Mouse (Mus musculus): ENCODE data around the gene U2af2. TPM values are rescaled to one million over a fixed set of nuclear protein-coding genes. Genes with fewer than 3 reads are reported as not detected.
A peak's percentile ranks its signal among the peaks of the same experiment; 100 is the strongest.

The U2af2 gene
- polyA plus RNA-seq (2012; rRNA removed): 437 and 438 TPM in 2 replicates

DNA sequence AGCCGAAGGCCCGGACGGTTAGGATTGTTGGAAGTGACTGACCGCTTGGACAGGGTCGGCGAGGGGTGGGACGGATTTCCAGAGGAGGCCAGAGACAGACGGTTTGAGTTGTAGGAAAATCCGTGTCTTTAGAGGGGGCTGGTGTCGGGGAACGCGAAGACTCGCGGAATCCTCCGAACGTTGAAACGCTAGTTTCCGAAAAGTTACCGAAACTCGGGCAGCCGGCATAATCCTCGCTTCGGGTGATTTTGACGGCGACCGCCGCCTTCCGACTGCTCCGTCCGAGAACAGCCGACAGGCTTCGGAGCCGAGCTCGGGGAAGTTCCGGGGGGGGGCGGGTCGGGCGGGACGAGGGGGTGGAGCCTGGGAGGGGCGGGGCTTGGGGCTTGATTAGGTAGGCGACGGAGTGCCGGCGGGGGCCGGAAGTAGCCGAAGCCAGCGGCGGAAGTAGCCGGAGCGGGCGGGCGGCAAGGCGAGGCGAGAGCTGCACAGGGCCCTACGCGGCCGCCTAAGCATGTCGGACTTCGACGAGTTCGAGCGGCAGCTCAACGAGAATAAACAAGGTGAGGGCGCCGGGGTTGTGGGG is at the start of gene U2af2:
TSS of gene U2af2 (plus strand) at position 370 of the 586 bp plus-strand sequence.
- no peak for TF ChIP-seq CTCF (IDR thresholded peaks at IDR 0.05; ENCODE audit: borderline replicate concordance, control insufficient read depth, extremely low read depth, insufficient read depth, low read length, poor library complexity)
- TF ChIP-seq POLR2A (IDR thresholded peaks at IDR 0.05; ENCODE audit: control insufficient read depth, extremely low read depth, insufficient read depth, low read length, poor library complexity): peak; percentile 84
- WGBS: under 1% methylated on average over 65 of the region's 65 CpGs
- peaks cover 4% of the 10 kb centered on the region; the same call in 1 of the 2 replicates for H3K27me3 ChIP-seq (ENCODE audit: control insufficient read depth, insufficient read depth, low read length)
- H3K4me1 ChIP-seq (replicated peaks; ENCODE audit: control insufficient read depth, insufficient read depth, low read length): peaks cover 15% of the 10 kb centered on the region
- H3K27ac ChIP-seq (ENCODE audit: control insufficient read depth, insufficient read depth, low read length): peak within 1 kb of the TSS; percentile 97
- H3K36me3 ChIP-seq (ENCODE audit: control insufficient read depth, insufficient read depth, low read length): peaks cover 8% of the 10 kb centered on the region
- H3K4me3 ChIP-seq (ENCODE audit: control insufficient read depth, insufficient read depth, low read length): peak within 1 kb of the TSS; percentile 85
- DNase-seq: peak; percentile 95

DNA sequence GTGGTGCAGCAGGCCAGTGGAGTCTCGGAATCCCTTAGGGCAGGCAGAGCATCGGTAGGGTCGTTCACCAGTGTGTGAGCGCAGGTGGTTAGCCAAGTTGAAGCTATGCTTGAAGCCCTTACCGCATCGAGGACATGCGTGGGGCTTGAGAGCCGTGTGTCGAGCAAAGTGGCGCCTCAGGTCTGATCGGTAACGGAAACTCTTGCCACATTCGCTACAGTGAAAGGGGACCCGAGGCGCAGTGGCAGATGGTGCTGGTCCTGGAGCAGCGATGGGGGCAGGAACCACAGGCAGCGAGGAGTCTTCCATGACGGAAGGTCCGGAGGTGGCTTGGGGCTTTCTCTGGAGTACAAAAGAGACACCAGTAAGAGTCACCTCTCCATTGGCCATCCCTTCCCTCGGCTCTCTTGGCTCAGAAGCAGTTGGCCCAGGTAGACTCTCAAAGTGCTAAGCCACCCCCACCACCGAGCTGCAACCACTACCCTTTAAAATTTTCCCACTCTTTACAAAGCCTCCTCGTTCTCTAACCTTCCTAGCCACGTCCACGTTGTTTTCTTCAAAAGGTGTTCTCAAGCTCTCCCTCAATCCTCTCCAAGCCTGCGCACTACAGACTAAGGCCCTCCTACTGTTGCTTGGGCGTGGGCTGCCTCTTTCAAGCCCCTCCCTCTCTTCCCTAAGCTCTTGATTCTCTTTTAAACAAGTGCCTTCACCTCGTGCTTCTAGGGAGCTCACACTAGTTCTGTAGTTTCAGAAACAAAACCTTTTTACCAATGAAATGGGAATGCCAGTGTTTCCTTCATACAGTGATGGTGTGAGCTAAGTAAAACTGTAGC is 49.0 kb upstream of the U2af2 start:
- Histone ChIP-seq H3K36me3 (ENCODE audit: control insufficient read depth, insufficient read depth, low read length) (peaks cover 47% of the 10 kb centered on the region), H3K27me3 (ENCODE audit: control insufficient read depth, insufficient read depth, low read length) (no peaks in the 10 kb centered on the region; the same call in 1 of the 2 replicates), H3K4me1 (replicated peaks; ENCODE audit: control insufficient read depth, insufficient read depth, low read length) (no peaks in the 10 kb centered on the region), H3K27ac (ENCODE audit: control insufficient read depth, insufficient read depth, low read length) (no peak overlapping the region), H3K4me3 (ENCODE audit: control insufficient read depth, insufficient read depth, low read length) (no peak overlapping the region)
- no peak for DNase-seq
- TF ChIP-seq POLR2A (IDR thresholded peaks at IDR 0.05; ENCODE audit: control insufficient read depth, extremely low read depth, insufficient read depth, low read length, poor library complexity) (no peak), CTCF (IDR thresholded peaks at IDR 0.05; ENCODE audit: borderline replicate concordance, control insufficient read depth, extremely low read depth, insufficient read depth, low read length, poor library complexity) (no peak)
- 86% methylated on average over 27 of the region's 27 CpGs for WGBS

DNA sequence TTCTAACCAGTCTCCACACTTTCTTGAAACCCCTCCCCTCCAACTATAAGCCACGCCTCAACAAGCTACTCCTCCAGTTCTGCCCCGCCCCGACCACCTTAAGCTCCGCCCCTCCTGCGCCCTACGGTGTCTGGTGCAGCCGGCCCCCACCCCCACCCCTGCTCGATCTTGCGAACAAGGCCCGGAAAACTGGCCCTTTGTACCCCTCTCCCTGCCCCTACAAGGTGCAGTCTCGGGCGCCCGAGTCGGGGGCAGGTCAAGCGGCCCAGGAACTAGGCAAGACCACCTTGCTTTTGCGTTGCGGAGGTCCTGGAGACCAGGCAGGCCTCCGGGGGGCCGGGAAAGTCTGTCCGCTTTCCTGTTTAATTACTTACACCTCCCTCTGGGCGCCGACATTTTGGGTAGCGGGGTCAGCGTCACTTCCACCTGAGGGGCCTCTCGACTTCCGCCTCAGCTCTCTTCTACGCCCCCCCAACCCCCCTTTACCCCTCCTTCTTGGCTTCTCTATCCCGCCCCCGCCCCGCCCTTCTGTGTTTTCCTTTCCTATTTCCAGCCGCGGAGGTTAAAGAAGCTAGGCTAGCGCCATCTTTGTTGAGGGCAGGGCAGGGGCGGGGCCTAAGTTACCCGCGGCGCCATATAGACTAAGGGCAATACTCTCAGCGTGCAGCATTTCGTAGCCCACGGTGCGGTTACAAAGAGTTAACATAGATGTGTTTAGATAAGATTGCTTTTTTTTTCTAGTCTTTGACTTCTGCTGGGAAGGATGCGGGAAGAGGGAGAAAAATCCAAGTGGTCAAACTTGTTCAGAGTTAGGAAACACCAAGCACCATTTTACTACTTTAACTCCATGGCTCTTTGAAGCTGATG is 47.5 kb upstream of the U2af2 start, which contains the start of the genes Zfp524 and Fiz1:
TSS of gene Zfp524 (plus strand) at position 165 of the 867 bp plus-strand sequence.
TSS of gene Fiz1 (minus strand) at position 447 of the 867 bp plus-strand sequence.
- Histone ChIP-seq H3K4me3 (ENCODE audit: control insufficient read depth, insufficient read depth, low read length) (peak within 1 kb of the TSS; percentile 79), H3K27ac (ENCODE audit: control insufficient read depth, insufficient read depth, low read length) (peak within 1 kb of the TSS; percentile 96), H3K27me3 (ENCODE audit: control insufficient read depth, insufficient read depth, low read length) (no peaks in the 10 kb centered on the region; the same call in 1 of the 2 replicates), H3K4me1 (replicated peaks; ENCODE audit: control insufficient read depth, insufficient read depth, low read length) (0 out of 2 replicates have a peak, but pooled peaks cover under 1% of the 10 kb centered on the region), H3K36me3 (ENCODE audit: control insufficient read depth, insufficient read depth, low read length) (peaks cover 31% of the 10 kb centered on the region)
- under 1% methylated on average over 42 of the region's 42 CpGs for WGBS
- TF ChIP-seq POLR2A (IDR thresholded peaks at IDR 0.05; ENCODE audit: control insufficient read depth, extremely low read depth, insufficient read depth, low read length, poor library complexity): peak; percentile 47; the same call in 1 of the 2 replicates
- peak; percentile 13; the same call in 1 of the 2 replicates for TF ChIP-seq CTCF (IDR thresholded peaks at IDR 0.05; ENCODE audit: borderline replicate concordance, control insufficient read depth, extremely low read depth, insufficient read depth, low read length, poor library complexity)
- peak; percentile 97 for DNase-seq

DNA sequence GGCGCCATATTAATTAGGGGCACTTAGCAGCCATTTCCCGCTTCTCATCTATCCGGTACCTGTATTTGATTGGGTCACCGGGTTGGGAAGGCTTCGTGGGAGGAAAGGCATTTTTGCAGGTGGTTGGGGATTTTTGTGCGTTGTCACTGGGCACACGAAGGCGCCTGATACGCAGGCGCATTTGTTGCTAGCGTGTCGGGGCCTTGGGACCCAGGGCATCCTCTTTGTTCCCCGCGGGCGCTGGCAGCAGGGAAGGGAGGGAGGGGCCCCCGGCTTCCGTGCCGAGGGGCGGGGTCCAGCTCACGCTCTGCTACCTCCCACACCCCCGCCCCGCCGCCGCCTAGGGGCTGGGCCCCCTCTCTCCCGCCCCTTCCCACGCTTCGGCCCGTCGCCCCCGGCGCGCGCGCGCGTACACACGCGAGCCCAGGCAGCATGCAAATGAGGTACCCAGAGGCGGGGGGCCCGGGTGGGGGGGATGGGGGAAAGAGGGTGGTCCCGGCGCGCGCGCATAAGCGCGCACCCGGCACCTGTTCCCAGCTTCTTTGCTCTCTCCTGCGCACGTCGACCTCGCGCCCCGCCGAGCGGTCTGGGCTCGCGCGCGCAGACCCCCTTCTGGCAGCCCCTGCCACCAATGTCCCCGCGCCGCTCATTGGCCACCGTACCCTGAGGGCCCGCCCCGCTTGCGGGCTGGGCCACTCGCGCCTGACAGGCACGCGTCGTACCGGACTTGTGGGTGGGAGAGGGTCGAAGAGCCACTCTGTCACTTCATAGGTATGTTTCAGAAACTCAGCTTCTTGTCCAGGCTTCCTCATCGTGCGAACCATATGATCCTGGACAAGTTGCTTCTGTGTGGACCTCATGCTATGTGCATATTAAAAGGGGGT is 46.6 kb upstream of the U2af2 start, which contains the start of gene Gm44973:
TSS of gene Gm44973 (plus strand) at position 379 of the 884 bp plus-strand sequence.
- H3K4me1 ChIP-seq (replicated peaks; ENCODE audit: control insufficient read depth, insufficient read depth, low read length): peaks cover 2% of the 10 kb centered on the region; the same call in 1 of the 2 replicates
- TF ChIP-seq POLR2A (IDR thresholded peaks at IDR 0.05; ENCODE audit: control insufficient read depth, extremely low read depth, insufficient read depth, low read length, poor library complexity) (peak; percentile 34; the same call in 1 of the 2 replicates), CTCF (IDR thresholded peaks at IDR 0.05; ENCODE audit: borderline replicate concordance, control insufficient read depth, extremely low read depth, insufficient read depth, low read length, poor library complexity) (0 out of 2 replicates have a peak, but pooled peaks have one; percentile 13)
- H3K36me3 ChIP-seq (ENCODE audit: control insufficient read depth, insufficient read depth, low read length): peaks cover 23% of the 10 kb centered on the region
- no peaks in the 10 kb centered on the region for H3K27me3 ChIP-seq (ENCODE audit: control insufficient read depth, insufficient read depth, low read length)
- peak within 1 kb of the TSS; percentile 79 for H3K4me3 ChIP-seq (ENCODE audit: control insufficient read depth, insufficient read depth, low read length)
- DNase-seq: peak; percentile 95
- H3K27ac ChIP-seq (ENCODE audit: control insufficient read depth, insufficient read depth, low read length): peak within 1 kb of the TSS; percentile 96
- under 1% methylated on average over 74 of the region's 76 CpGs for WGBS

DNA sequence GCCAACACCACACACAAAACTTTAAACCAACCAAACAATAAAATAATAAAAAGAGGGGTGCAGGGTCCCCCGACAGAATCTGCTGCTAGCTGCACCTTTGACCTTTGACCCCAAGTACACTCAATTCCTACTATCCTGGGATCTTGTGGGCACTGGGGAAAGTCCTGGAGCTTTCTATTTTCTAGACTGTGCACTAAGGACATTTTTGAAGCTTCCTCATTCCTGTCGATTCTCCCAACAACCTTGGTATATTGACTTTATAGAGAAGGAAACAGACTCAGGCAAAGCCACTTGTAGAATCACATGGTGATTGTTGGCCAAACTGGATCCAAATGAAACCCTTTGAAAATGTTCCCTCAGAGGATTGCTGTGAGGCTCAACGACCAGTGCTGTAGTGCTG is 45.9 kb upstream of the U2af2 start:
- 41% methylated on average over 3 of the region's 3 CpGs for WGBS

More for the DNA sequence above, 45.9 kb upstream of the U2af2 start:
- Histone ChIP-seq H3K36me3 (ENCODE audit: control insufficient read depth, insufficient read depth, low read length) (peaks cover 16% of the 10 kb centered on the region), H3K27ac (ENCODE audit: control insufficient read depth, insufficient read depth, low read length) (peak overlapping the region; percentile 56), H3K27me3 (ENCODE audit: control insufficient read depth, insufficient read depth, low read length) (no peaks in the 10 kb centered on the region), H3K4me3 (ENCODE audit: control insufficient read depth, insufficient read depth, low read length) (peak overlapping the region; percentile 67; the same call in 1 of the 2 replicates), H3K4me1 (replicated peaks; ENCODE audit: control insufficient read depth, insufficient read depth, low read length) (peaks cover 4% of the 10 kb centered on the region)
- DNase-seq: no peak
- TF ChIP-seq POLR2A (IDR thresholded peaks at IDR 0.05; ENCODE audit: control insufficient read depth, extremely low read depth, insufficient read depth, low read length, poor library complexity) (no peak), CTCF (IDR thresholded peaks at IDR 0.05; ENCODE audit: borderline replicate concordance, control insufficient read depth, extremely low read depth, insufficient read depth, low read length, poor library complexity) (no peak)
